Mouse (Mus musculus): Measurements from ENCODE around the gene Cep128. TPM values are rescaled to one million over a fixed set of nuclear protein-coding genes. Genes with fewer than 3 reads are reported as not detected.

Cep128 gene
- polyA plus RNA-seq (2016; fragmentation: Nextera tagmentation; extraction: Ambion mirVana) = 9.5 and 10.2 TPM in 2 replicates

- H3K27ac ChIP-seq = peak within 1 kb of the TSS; percentile 81
- 2% methylated on average over 27 of the region's 27 CpGs for WGBS
- no peaks in the 10 kb centered on the region for H3K36me3 ChIP-seq
Measured at GRCm38 (mm10) chr12:91384281-91385017, at the start of gene Cep128, which contains the start of gene Tshr. Cep128 (minus strand) TSS chr12:91384409. Tshr (plus strand) TSS chr12:91384563.

GRCm38 (mm10) chr12:91427129-91427528 is 42.9 kb upstream of the Cep128 start:
- H3K27me3 ChIP-seq (ENCODE audit: low read depth, poor library complexity, severe bottlenecking) = no peaks in the 10 kb centered on the region
- H3K4me3 ChIP-seq = no peak overlapping the region
- H3K4me1 ChIP-seq = no peaks in the 10 kb centered on the region
- no peak overlapping the region for H3K27ac ChIP-seq
- no peak for DNase-seq (ENCODE audit: low spot score)
- 64% methylated on average over 2 of the region's 2 CpGs for WGBS
- H3K9me3 ChIP-seq (replicated peaks) = no peaks in the 10 kb centered on the region
- no peaks in the 10 kb centered on the region for H3K36me3 ChIP-seq

More at GRCm38 (mm10) chr12:91384281-91385017, at the start of gene Cep128, which contains the start of gene Tshr:
- Histone ChIP-seq H3K4me1 (peaks cover 4% of the 10 kb centered on the region; the same call in 1 of the 2 replicates), H3K9me3 (replicated peaks) (no peaks in the 10 kb centered on the region), H3K4me3 (peak within 1 kb of the TSS; percentile 71), H3K27me3 (ENCODE audit: low read depth, poor library complexity, severe bottlenecking) (no peaks in the 10 kb centered on the region)
- DNase-seq (ENCODE audit: low spot score) = peak; percentile 93

- 63% methylated on average over 4 of the region's 4 CpGs for WGBS
- H3K27ac ChIP-seq = no peak overlapping the region
- H3K4me1 ChIP-seq = no peaks in the 10 kb centered on the region
- no peaks in the 10 kb centered on the region for H3K9me3 ChIP-seq (replicated peaks)
- no peaks in the 10 kb centered on the region for H3K36me3 ChIP-seq
- H3K27me3 ChIP-seq (ENCODE audit: low read depth, poor library complexity, severe bottlenecking) = no peaks in the 10 kb centered on the region
- H3K4me3 ChIP-seq = no peak overlapping the region
- DNase-seq (ENCODE audit: low spot score) = no peak
Measured at GRCm38 (mm10) chr12:91426499-91426898, 42.3 kb upstream of the Cep128 start.

- no peak for DNase-seq (ENCODE audit: low spot score)
- Histone ChIP-seq H3K27ac (no peak overlapping the region), H3K4me1 (no peaks in the 10 kb centered on the region), H3K36me3 (no peaks in the 10 kb centered on the region), H3K9me3 (replicated peaks) (no peaks in the 10 kb centered on the region), H3K27me3 (ENCODE audit: low read depth, poor library complexity, severe bottlenecking) (no peaks in the 10 kb centered on the region), H3K4me3 (no peak overlapping the region)
- 77% methylated on average over 11 of the region's 11 CpGs for WGBS
Measured at GRCm38 (mm10) chr12:91423125-91423820, 39.1 kb upstream of the Cep128 start.

- H3K9me3 ChIP-seq (replicated peaks) = no peaks in the 10 kb centered on the region
- no peak overlapping the region for H3K4me3 ChIP-seq
- H3K4me1 ChIP-seq = no peaks in the 10 kb centered on the region
- H3K27me3 ChIP-seq (ENCODE audit: low read depth, poor library complexity, severe bottlenecking) = no peaks in the 10 kb centered on the region
- DNase-seq (ENCODE audit: low spot score) = no peak
- H3K27ac ChIP-seq = no peak overlapping the region
- H3K36me3 ChIP-seq = no peaks in the 10 kb centered on the region
- 41% methylated on average over 9 of the region's 9 CpGs for WGBS
Measured at GRCm38 (mm10) chr12:91421272-91421671, 37.1 kb upstream of the Cep128 start.

GRCm38 (mm10) chr12:91418791-91419190 is 34.6 kb upstream of the Cep128 start:
- 53% methylated on average over 7 of the region's 7 CpGs for WGBS
- DNase-seq (ENCODE audit: low spot score) = peak; percentile 63
- Histone ChIP-seq H3K36me3 (no peaks in the 10 kb centered on the region), H3K27ac (no peak overlapping the region), H3K4me3 (no peak overlapping the region), H3K27me3 (ENCODE audit: low read depth, poor library complexity, severe bottlenecking) (no peaks in the 10 kb centered on the region), H3K4me1 (no peaks in the 10 kb centered on the region), H3K9me3 (replicated peaks) (no peaks in the 10 kb centered on the region)

GRCm38 (mm10) chr12:91416828-91417227 is 32.6 kb upstream of the Cep128 start:
- Histone ChIP-seq H3K9me3 (replicated peaks) (no peaks in the 10 kb centered on the region), H3K4me3 (no peak overlapping the region), H3K27me3 (ENCODE audit: low read depth, poor library complexity, severe bottlenecking) (no peaks in the 10 kb centered on the region), H3K4me1 (0 out of 2 replicates have a peak, but pooled peaks cover 3% of the 10 kb centered on the region), H3K27ac (no peak overlapping the region), H3K36me3 (no peaks in the 10 kb centered on the region)
- 95% methylated on average over 7 of the region's 7 CpGs for WGBS
- DNase-seq (ENCODE audit: low spot score) = no peak

GRCm38 (mm10) chr12:91415112-91415511 is 30.9 kb upstream of the Cep128 start:
- no peak for DNase-seq (ENCODE audit: low spot score)
- WGBS = 71% methylated on average over 6 of the region's 6 CpGs
- Histone ChIP-seq H3K36me3 (no peaks in the 10 kb centered on the region), H3K4me1 (0 out of 2 replicates have a peak, but pooled peaks cover 3% of the 10 kb centered on the region), H3K27ac (no peak overlapping the region), H3K27me3 (ENCODE audit: low read depth, poor library complexity, severe bottlenecking) (no peaks in the 10 kb centered on the region), H3K4me3 (no peak overlapping the region), H3K9me3 (replicated peaks) (no peaks in the 10 kb centered on the region)

GRCm38 (mm10) chr12:91412461-91413182 is 28.4 kb upstream of the Cep128 start:
- WGBS = 55% methylated on average over 7 of the region's 7 CpGs
- H3K4me1 ChIP-seq = 0 out of 2 replicates have a peak, but pooled peaks cover 3% of the 10 kb centered on the region
- no peak overlapping the region for H3K27ac ChIP-seq
- no peaks in the 10 kb centered on the region for H3K27me3 ChIP-seq (ENCODE audit: low read depth, poor library complexity, severe bottlenecking)
- H3K4me3 ChIP-seq = no peak overlapping the region
- no peaks in the 10 kb centered on the region for H3K36me3 ChIP-seq
- no peak for DNase-seq (ENCODE audit: low spot score)
- H3K9me3 ChIP-seq (replicated peaks) = no peaks in the 10 kb centered on the region

- no peak for DNase-seq (ENCODE audit: low spot score)
- Histone ChIP-seq H3K36me3 (no peaks in the 10 kb centered on the region), H3K4me3 (no peak overlapping the region), H3K4me1 (0 out of 2 replicates have a peak, but pooled peaks cover 3% of the 10 kb centered on the region), H3K9me3 (replicated peaks) (no peaks in the 10 kb centered on the region), H3K27me3 (ENCODE audit: low read depth, poor library complexity, severe bottlenecking) (no peaks in the 10 kb centered on the region), H3K27ac (no peak overlapping the region)
- 88% methylated on average over 4 of the region's 4 CpGs for WGBS
Measured at GRCm38 (mm10) chr12:91410306-91410705, 26.1 kb upstream of the Cep128 start.

- H3K9me3 ChIP-seq (replicated peaks) = no peaks in the 10 kb centered on the region
- peaks cover 9% of the 10 kb centered on the region for H3K4me1 ChIP-seq
- 8% methylated on average over 12 of the region's 12 CpGs for WGBS
- 0 out of 2 replicates have a peak overlapping the region, but pooled peaks have one; percentile 11 for H3K27ac ChIP-seq
- DNase-seq (ENCODE audit: low spot score) = no peak
- H3K36me3 ChIP-seq = no peaks in the 10 kb centered on the region
- peaks cover 34% of the 10 kb centered on the region for H3K27me3 ChIP-seq (ENCODE audit: low read depth, poor library complexity, severe bottlenecking)
- peak overlapping the region; percentile 52 for H3K4me3 ChIP-seq
Measured at GRCm38 (mm10) chr12:91401049-91401352, 16.8 kb upstream of the Cep128 start.

GRCm38 (mm10) chr12:91400232-91401048 is 16.2 kb upstream of the Cep128 start:
- H3K4me3 ChIP-seq = peak overlapping the region; percentile 52
- peaks cover 34% of the 10 kb centered on the region for H3K27me3 ChIP-seq (ENCODE audit: low read depth, poor library complexity, severe bottlenecking)
- H3K27ac ChIP-seq = 0 out of 2 replicates have a peak overlapping the region, but pooled peaks have one; percentile 11
- under 1% methylated on average over 38 of the region's 38 CpGs for WGBS
- peaks cover 9% of the 10 kb centered on the region for H3K4me1 ChIP-seq
- H3K9me3 ChIP-seq (replicated peaks) = no peaks in the 10 kb centered on the region
- peak; percentile 82 for DNase-seq (ENCODE audit: low spot score)
- no peaks in the 10 kb centered on the region for H3K36me3 ChIP-seq

All from limb, embryonic 10.5 days (tissue).